Mouse (Mus musculus): Measurements from ENCODE around the gene Akt1s1. TPM values are rescaled to one million over a fixed set of nuclear protein-coding genes. Genes with fewer than 3 reads are reported as not detected.

The Akt1s1 gene
- polyA plus RNA-seq, 1 experiment from 2014 or later, result 108 TPM

GRCm38 (mm10) chr7:44854356-44855031 is 5.7 kb downstream of the Akt1s1 start:
- no peaks in the 10 kb centered on the region for H3K9me3 ChIP-seq (replicated peaks)
- peak overlapping the region; percentile 82 for H3K4me2 ChIP-seq
- H3K36me3 ChIP-seq, result peaks cover 21% of the 10 kb centered on the region
- peak; percentile 64 for ATAC-seq (ENCODE audit: insufficient number of reproducible peaks, low FRiP score)
- WGBS, result under 1% methylated on average over 45 of the region's 45 CpGs
- peak overlapping the region; percentile 77 for H3K9ac ChIP-seq
- peak overlapping the region; percentile 52 for H3K4me3 ChIP-seq
- peak overlapping the region; percentile 97 for H3K27ac ChIP-seq (ENCODE audit: poor library complexity, severe bottlenecking)
- H3K4me1 ChIP-seq (replicated peaks), result peaks cover 70% of the 10 kb centered on the region
- no peaks in the 10 kb centered on the region for H3K27me3 ChIP-seq (replicated peaks)

- Histone ChIP-seq H3K9ac (peak overlapping the region; percentile 77), H3K4me3 (peak overlapping the region; percentile 52), H3K4me2 (peak overlapping the region; percentile 82), H3K27me3 (replicated peaks) (no peaks in the 10 kb centered on the region), H3K27ac (ENCODE audit: poor library complexity, severe bottlenecking) (peak overlapping the region; percentile 97), H3K9me3 (replicated peaks) (no peaks in the 10 kb centered on the region), H3K4me1 (replicated peaks) (peaks cover 70% of the 10 kb centered on the region), H3K36me3 (peaks cover 25% of the 10 kb centered on the region)
- ATAC-seq (ENCODE audit: insufficient number of reproducible peaks, low FRiP score), result no peak
- WGBS, result 46% methylated on average over 10 of the region's 10 CpGs
Measured at GRCm38 (mm10) chr7:44855036-44855435, 6.2 kb downstream of the Akt1s1 start.

GRCm38 (mm10) chr7:44856265-44856916 is 7.6 kb downstream of the Akt1s1 start:
- no peak for ATAC-seq (ENCODE audit: insufficient number of reproducible peaks, low FRiP score)
- no peaks in the 10 kb centered on the region for H3K9me3 ChIP-seq (replicated peaks)
- H3K4me3 ChIP-seq, result peak overlapping the region; percentile 66
- peak overlapping the region; percentile 95 for H3K4me2 ChIP-seq
- WGBS, result 57% methylated on average over 9 of the region's 9 CpGs
- H3K9ac ChIP-seq, result no peak overlapping the region; the same call in 1 of the 2 replicates
- peaks cover 67% of the 10 kb centered on the region for H3K4me1 ChIP-seq (replicated peaks)
- H3K27ac ChIP-seq (ENCODE audit: poor library complexity, severe bottlenecking), result peak overlapping the region; percentile 86
- peaks cover 29% of the 10 kb centered on the region for H3K36me3 ChIP-seq
- H3K27me3 ChIP-seq (replicated peaks), result no peaks in the 10 kb centered on the region

- H3K4me3 ChIP-seq, result peak within 1 kb of the TSS; percentile 66
- peak within 1 kb of the TSS; percentile 86 for H3K27ac ChIP-seq (ENCODE audit: poor library complexity, severe bottlenecking)
- peaks cover 63% of the 10 kb centered on the region for H3K4me1 ChIP-seq (replicated peaks)
- H3K4me2 ChIP-seq, result peak within 1 kb of the TSS; percentile 95
- no peaks in the 10 kb centered on the region for H3K9me3 ChIP-seq (replicated peaks)
- under 1% methylated on average over 32 of the region's 32 CpGs for WGBS
- H3K27me3 ChIP-seq (replicated peaks), result no peaks in the 10 kb centered on the region
- peaks cover 29% of the 10 kb centered on the region for H3K36me3 ChIP-seq
- H3K9ac ChIP-seq, result peak within 1 kb of the TSS; percentile 82
- ATAC-seq (ENCODE audit: insufficient number of reproducible peaks, low FRiP score), result peak; percentile 31; the same call in 1 of the 2 replicates
Measured at GRCm38 (mm10) chr7:44857042-44857552, 8.3 kb downstream of the Akt1s1 start, which contains the start of gene Pnkp. Pnkp (plus strand) TSS chr7:44857139.

- Histone ChIP-seq H3K4me2 (peak overlapping the region; percentile 95), H3K4me1 (replicated peaks) (peaks cover 56% of the 10 kb centered on the region), H3K9me3 (replicated peaks) (no peaks in the 10 kb centered on the region), H3K27ac (ENCODE audit: poor library complexity, severe bottlenecking) (peak overlapping the region; percentile 86; the same call in 1 of the 2 replicates), H3K27me3 (replicated peaks) (no peaks in the 10 kb centered on the region), H3K4me3 (peak overlapping the region; percentile 66), H3K9ac (peak overlapping the region; percentile 82), H3K36me3 (peaks cover 30% of the 10 kb centered on the region)
- ATAC-seq (ENCODE audit: insufficient number of reproducible peaks, low FRiP score), result no peak
- 24% methylated on average over 8 of the region's 8 CpGs for WGBS
Measured at GRCm38 (mm10) chr7:44857905-44858304, 9.1 kb downstream of the Akt1s1 start.

GRCm38 (mm10) chr7:44859896-44860295 is 11.1 kb downstream of the Akt1s1 start:
- no peak overlapping the region for H3K4me3 ChIP-seq
- H3K9me3 ChIP-seq (replicated peaks), result no peaks in the 10 kb centered on the region
- H3K27ac ChIP-seq (ENCODE audit: poor library complexity, severe bottlenecking), result no peak overlapping the region
- H3K27me3 ChIP-seq (replicated peaks), result no peaks in the 10 kb centered on the region
- no peak for ATAC-seq (ENCODE audit: insufficient number of reproducible peaks, low FRiP score)
- H3K4me2 ChIP-seq, result no peak overlapping the region
- peaks cover 45% of the 10 kb centered on the region for H3K36me3 ChIP-seq
- H3K4me1 ChIP-seq (replicated peaks), result peaks cover 53% of the 10 kb centered on the region
- 90% methylated on average over 11 of the region's 11 CpGs for WGBS
- H3K9ac ChIP-seq, result no peak overlapping the region

GRCm38 (mm10) chr7:44860576-44861428 is 12.0 kb downstream of the Akt1s1 start:
- Histone ChIP-seq H3K9me3 (replicated peaks) (no peaks in the 10 kb centered on the region), H3K27ac (ENCODE audit: poor library complexity, severe bottlenecking) (no peak overlapping the region), H3K4me2 (no peak overlapping the region), H3K4me1 (replicated peaks) (peaks cover 53% of the 10 kb centered on the region), H3K9ac (no peak overlapping the region), H3K36me3 (peaks cover 52% of the 10 kb centered on the region), H3K4me3 (no peak overlapping the region), H3K27me3 (replicated peaks) (no peaks in the 10 kb centered on the region)
- no peak for ATAC-seq (ENCODE audit: insufficient number of reproducible peaks, low FRiP score)
- WGBS, result 62% methylated on average over 22 of the region's 22 CpGs

GRCm38 (mm10) chr7:44861429-44861816 is 12.6 kb downstream of the Akt1s1 start:
- Histone ChIP-seq H3K9me3 (replicated peaks) (no peaks in the 10 kb centered on the region), H3K4me3 (no peak overlapping the region), H3K4me1 (replicated peaks) (peaks cover 54% of the 10 kb centered on the region), H3K4me2 (no peak overlapping the region), H3K27me3 (replicated peaks) (no peaks in the 10 kb centered on the region), H3K9ac (no peak overlapping the region), H3K36me3 (peaks cover 52% of the 10 kb centered on the region), H3K27ac (ENCODE audit: poor library complexity, severe bottlenecking) (no peak overlapping the region)
- ATAC-seq (ENCODE audit: insufficient number of reproducible peaks, low FRiP score), result no peak
- WGBS, result 84% methylated on average over 14 of the region's 14 CpGs

- H3K9me3 ChIP-seq (replicated peaks), result no peaks in the 10 kb centered on the region
- peaks cover 52% of the 10 kb centered on the region for H3K36me3 ChIP-seq
- no peak overlapping the region for H3K27ac ChIP-seq (ENCODE audit: poor library complexity, severe bottlenecking)
- no peak for ATAC-seq (ENCODE audit: insufficient number of reproducible peaks, low FRiP score)
- no peak overlapping the region for H3K4me3 ChIP-seq
- H3K9ac ChIP-seq, result no peak overlapping the region
- WGBS, result 81% methylated on average over 8 of the region's 8 CpGs
- peaks cover 62% of the 10 kb centered on the region for H3K4me1 ChIP-seq (replicated peaks)
- H3K27me3 ChIP-seq (replicated peaks), result no peaks in the 10 kb centered on the region
- no peak overlapping the region for H3K4me2 ChIP-seq
Measured at GRCm38 (mm10) chr7:44862434-44862833, 13.6 kb downstream of the Akt1s1 start.

GRCm38 (mm10) chr7:44863210-44863609 is 14.4 kb downstream of the Akt1s1 start:
- peaks cover 52% of the 10 kb centered on the region for H3K36me3 ChIP-seq
- no peak overlapping the region for H3K4me2 ChIP-seq
- no peaks in the 10 kb centered on the region for H3K27me3 ChIP-seq (replicated peaks)
- H3K4me1 ChIP-seq (replicated peaks), result peaks cover 62% of the 10 kb centered on the region
- 0 out of 2 replicates have a peak overlapping the region, but pooled peaks have one; percentile 24 for H3K9ac ChIP-seq
- no peaks in the 10 kb centered on the region for H3K9me3 ChIP-seq (replicated peaks)
- 87% methylated on average over 14 of the region's 14 CpGs for WGBS
- no peak overlapping the region for H3K27ac ChIP-seq (ENCODE audit: poor library complexity, severe bottlenecking)
- no peak overlapping the region for H3K4me3 ChIP-seq
- no peak for ATAC-seq (ENCODE audit: insufficient number of reproducible peaks, low FRiP score)

All from heart, embryonic 12.5 days (tissue).